Mouse (Mus musculus) splenic B cell, adult 2 months (primary cell): ENCODE data around the gene Aicda.
"Not testable (repeated sequence)": the region's sequence is repeated elsewhere in the genome, so short reads cannot be mapped to it uniquely, and the experiment has no call there.

Experiments used
- DNase-seq: peaks from one replicate; pipeline ENCODE4 v3.0.0-alpha.2; 2011; ENCODE audit warnings: low read depth, low spot score
- H3K27me3 ChIP-seq: 2 replicates; pipeline ENCODE4 v1.6.1; 2012; ENCODE audit warnings: mild to moderate bottlenecking, low read length, moderate library complexity, mixed read lengths; ENCODE audit not compliant: control insufficient read depth, poor library complexity, insufficient read depth, severe bottlenecking
- H3K36me3 ChIP-seq: 2 replicates; pipeline ENCODE4 v1.6.1; 2012; ENCODE audit warnings: mild to moderate bottlenecking, low read length, moderate library complexity, mixed read lengths; ENCODE audit not compliant: control insufficient read depth, poor library complexity, insufficient read depth, severe bottlenecking

Aicda gene

GRCm38 (mm10) chr6:122534032-122534431, 19.6 kb upstream of the Aicda start:
- peak; percentile 46 for DNase-seq
- H3K36me3 ChIP-seq = no peaks in the 10 kb centered on the region
- H3K27me3 ChIP-seq = no peaks in the 10 kb centered on the region

DNA sequence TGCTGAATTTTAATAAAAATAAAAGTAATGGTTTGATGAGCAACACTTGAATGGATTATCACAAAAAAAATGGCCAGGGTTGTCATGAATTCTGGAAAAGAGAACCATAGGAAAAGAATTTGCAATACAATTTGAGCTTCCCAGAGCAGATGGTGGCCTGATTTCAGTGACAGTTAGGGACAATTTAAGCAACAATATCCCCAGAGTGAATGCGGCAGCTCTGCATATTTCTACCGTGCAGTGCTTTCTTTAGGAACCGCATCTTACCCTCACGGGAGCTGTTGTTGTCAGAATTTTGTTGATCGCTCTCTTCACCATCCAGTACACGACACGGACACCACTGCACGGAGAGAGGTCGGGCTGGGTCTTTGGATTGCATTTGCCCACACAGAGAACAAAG, 14.0 kb upstream of the Aicda start:
- Histone ChIP-seq H3K27me3 (no peaks in the 10 kb centered on the region), H3K36me3 (no peaks in the 10 kb centered on the region)
- no peak for DNase-seq

DNA sequence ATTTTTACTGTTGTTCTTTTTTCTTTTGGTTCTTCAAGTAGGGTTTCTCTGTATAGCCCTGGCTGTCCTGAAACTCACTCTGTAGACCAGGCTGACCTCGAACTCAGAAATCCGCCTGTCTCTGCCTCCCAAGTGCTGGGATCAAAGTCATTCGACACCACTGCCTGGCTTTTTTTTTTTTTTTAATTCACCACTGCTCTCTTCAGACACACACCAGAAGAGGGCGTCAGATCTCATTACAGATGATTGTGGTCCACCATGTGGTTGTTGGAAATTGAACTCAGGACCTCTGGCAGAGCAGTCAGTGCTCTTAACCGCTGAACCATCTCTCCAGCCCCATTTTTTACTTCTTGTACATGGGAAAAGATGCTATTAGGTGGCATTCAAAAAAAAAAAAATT, 11.1 kb upstream of the Aicda start:
- H3K36me3 ChIP-seq, H3K27me3 ChIP-seq, DNase-seq: not testable (repeated sequence)

DNA sequence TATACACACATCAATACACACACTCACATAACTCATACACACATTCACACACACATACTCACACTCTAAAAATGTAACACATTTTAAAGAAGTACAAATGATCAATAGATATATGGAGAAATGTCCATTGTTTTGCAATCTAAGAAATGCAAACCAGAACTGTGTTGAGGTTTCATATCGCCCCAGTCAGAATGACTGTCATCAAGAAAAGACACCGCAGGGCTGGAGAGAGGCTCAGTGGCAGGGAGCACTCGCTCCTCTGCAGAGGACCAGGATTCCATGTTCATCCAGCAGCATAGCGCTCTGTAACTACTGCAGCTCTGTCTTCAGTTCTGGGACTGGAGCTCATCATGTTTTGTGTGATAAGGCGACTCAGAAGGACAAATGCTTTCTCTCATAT, 10.0 kb upstream of the Aicda start:
- DNase-seq = no peak
- no peaks in the 10 kb centered on the region for H3K36me3 ChIP-seq
- H3K27me3 ChIP-seq = no peaks in the 10 kb centered on the region

- Histone ChIP-seq H3K36me3 (no peaks in the 10 kb centered on the region), H3K27me3 (no peaks in the 10 kb centered on the region)
- DNase-seq = no peak
Observed at GRCm38 (mm10) chr6:122544672-122545071, 8.9 kb upstream of the Aicda start.

DNA sequence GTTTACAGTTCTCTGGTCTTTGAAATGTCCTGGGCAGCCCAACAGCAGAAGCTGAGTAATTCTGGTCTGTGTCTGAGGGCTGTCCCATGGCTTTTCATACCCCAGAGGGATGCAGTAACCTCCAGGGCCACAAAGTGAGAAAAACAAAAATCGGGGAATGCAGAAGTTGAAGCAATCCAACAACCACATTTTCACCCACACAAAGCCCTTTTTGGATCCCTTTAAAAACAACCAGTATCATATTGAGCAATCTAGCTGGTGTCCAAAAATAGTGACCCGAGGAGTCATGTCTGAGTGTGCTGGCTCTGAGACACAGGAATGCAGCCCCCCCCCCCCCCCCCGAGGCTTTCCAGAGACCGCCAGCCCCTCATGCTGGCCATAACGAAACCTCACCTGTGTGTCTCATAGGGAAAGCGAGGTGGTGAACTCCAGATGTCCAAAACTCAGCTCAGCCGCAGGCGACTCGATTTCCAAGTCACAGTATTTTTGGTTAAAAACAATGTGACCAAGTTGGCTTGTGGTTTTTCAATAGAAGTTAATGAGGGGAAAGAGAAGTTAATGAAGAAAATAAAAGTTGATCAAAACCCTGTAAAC, 8.2 kb upstream of the Aicda start:
- no peak for DNase-seq
- no peaks in the 10 kb centered on the region for H3K27me3 ChIP-seq

DNA sequence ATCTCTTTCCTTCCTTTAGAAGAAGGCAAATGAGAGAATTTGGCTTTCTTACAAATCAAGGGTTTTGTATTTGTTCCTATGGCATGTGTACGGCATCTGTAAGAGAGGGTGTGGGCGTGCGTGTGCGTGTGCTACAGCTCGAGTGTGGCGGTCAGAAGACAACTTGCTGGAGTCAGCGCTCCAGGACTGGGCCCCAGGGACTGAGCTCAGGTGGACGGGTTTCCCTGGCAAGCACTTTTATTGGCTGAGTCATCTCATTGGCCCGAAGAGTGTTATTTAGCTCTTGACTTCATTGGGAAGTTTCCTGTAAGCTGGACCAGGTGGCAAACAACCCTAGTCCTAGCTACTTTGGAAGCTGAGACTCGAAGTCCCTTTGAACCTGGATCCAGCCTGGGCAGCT, 7.7 kb upstream of the Aicda start:
- DNase-seq = no peak
- Histone ChIP-seq H3K36me3 (no peaks in the 10 kb centered on the region), H3K27me3 (no peaks in the 10 kb centered on the region)

More for the DNA sequence above, 8.2 kb upstream of the Aicda start:
- H3K36me3 ChIP-seq = no peaks in the 10 kb centered on the region

GRCm38 (mm10) chr6:122554102-122554501, 501 bp downstream of the Aicda start:
- no peak for DNase-seq
- Histone ChIP-seq H3K27me3 (no peaks in the 10 kb centered on the region), H3K36me3 (no peaks in the 10 kb centered on the region)

DNA sequence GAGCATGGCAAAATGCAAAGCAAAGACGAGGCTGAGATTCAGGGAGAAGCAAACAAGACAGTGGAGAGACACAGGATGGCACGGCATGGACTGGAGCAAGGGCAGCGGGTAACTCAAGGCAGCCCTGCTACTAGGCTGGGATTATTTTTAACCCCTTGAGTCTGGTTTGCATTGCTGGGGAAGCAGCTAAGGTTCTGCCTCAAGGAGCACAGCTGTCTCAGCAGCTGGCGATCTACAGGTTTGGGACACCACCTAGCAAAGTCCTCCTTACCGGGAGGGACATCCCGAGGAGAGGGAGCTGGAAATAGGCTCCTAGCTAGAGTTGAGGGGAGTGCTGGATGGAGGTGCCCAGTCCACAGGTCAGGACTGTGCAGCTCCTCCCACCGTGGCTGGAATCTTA, 1.7 kb downstream of the Aicda start:
- H3K27me3 ChIP-seq = no peaks in the 10 kb centered on the region
- no peaks in the 10 kb centered on the region for H3K36me3 ChIP-seq
- no peak for DNase-seq

DNA sequence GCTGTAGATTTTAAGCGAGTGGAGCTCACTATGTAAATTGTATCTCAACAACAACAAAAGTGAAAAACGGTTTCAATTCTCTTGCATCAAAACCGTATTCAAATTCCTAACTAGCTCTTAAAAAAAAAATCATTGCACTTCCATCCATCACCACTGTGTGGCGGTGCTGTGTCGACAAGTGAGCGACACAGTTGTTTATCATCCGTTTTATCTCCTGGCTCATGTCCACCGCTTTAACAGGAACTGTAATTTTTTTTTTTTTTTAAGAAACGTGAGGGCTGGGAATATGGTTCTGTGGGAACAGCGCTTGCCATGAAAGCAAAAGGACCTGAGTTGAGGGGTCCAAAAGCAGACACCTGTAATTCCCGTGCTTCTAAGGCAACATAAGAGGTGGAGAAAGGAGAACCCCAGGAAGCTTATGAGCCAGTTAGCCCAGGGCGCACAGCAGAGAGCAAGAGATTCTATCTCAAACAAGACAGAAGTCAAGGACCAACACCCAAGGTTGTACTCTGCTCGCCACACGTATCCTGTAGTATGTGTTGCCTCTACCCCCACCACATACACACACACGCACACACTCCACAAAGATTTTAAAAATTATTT, 3.5 kb downstream of the Aicda start:
- peak; percentile 86 for DNase-seq
- Histone ChIP-seq H3K36me3 (no peaks in the 10 kb centered on the region), H3K27me3 (no peaks in the 10 kb centered on the region)

GRCm38 (mm10) chr6:122560427-122560826, 6.8 kb downstream of the Aicda start:
- no peaks in the 10 kb centered on the region for H3K36me3 ChIP-seq
- DNase-seq = peak; percentile 88

DNA sequence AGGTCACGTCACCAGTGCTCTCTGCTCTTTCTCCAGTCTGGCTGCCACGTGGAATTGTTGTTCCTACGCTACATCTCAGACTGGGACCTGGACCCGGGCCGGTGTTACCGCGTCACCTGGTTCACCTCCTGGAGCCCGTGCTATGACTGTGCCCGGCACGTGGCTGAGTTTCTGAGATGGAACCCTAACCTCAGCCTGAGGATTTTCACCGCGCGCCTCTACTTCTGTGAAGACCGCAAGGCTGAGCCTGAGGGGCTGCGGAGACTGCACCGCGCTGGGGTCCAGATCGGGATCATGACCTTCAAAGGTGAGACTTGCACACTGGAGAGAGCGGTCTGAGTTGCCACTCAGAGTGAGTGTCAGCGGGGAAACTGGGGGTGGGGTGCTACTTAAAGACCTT, 7.4 kb downstream of the Aicda start:
- no peak for DNase-seq

More at GRCm38 (mm10) chr6:122560427-122560826, 6.8 kb downstream of the Aicda start:
- H3K27me3 ChIP-seq = no peaks in the 10 kb centered on the region

DNA sequence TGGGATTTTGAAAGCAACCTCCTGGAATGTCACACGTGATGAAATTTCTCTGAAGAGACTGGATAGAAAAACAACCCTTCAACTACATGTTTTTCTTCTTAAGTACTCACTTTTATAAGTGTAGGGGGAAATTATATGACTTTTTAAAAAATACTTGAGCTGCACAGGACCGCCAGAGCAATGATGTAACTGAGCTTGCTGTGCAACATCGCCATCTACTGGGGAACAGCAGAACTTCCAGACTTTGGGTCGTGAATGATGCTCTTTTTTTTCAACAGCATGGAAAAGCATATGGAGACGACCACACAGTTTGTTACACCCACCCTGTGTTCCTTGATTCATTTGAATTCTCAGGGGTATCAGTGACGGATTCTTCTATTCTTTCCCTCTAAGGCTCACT, 8.9 kb downstream of the Aicda start:
- H3K27me3 ChIP-seq = no peaks in the 10 kb centered on the region
- peak; percentile 80 for DNase-seq
- H3K36me3 ChIP-seq = no peaks in the 10 kb centered on the region

More for the DNA sequence above, 7.4 kb downstream of the Aicda start:
- H3K36me3 ChIP-seq = no peaks in the 10 kb centered on the region
- H3K27me3 ChIP-seq = no peaks in the 10 kb centered on the region

DNA sequence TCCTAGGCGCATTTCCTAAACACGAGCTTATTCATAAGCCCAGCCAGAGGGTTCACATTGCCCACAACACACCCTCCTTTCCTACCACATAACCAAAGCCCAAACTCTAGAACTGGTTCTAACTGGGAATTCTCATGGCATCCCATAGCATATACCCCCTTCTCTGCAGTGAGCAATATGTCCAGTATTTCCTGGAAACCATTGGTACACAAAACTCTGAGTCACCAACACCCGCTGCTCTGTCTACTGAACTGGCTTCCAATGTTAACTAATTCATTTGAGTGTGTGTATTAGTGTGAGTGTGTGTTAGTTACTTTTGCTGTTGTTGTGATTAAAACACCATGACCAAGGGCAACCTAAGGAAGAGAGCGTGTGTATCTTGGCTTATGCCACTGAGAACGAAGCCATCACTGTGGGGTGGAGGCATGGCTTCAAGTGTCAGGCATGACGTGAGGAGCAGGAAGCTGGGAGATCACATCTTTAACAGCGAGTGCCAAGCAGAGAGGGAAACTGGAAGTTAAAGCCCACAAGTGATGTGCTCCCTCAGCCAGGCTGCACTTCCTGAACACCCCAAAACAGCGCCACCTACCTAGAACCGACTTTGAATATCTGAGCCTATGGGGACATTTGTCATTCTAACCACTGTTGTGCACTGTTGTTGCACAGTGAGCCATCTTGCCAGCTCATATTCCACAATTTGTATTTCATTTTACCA, 11.6 kb downstream of the Aicda start:
- Histone ChIP-seq H3K27me3 (no peaks in the 10 kb centered on the region), H3K36me3 (no peaks in the 10 kb centered on the region)
- no peak for DNase-seq

DNA sequence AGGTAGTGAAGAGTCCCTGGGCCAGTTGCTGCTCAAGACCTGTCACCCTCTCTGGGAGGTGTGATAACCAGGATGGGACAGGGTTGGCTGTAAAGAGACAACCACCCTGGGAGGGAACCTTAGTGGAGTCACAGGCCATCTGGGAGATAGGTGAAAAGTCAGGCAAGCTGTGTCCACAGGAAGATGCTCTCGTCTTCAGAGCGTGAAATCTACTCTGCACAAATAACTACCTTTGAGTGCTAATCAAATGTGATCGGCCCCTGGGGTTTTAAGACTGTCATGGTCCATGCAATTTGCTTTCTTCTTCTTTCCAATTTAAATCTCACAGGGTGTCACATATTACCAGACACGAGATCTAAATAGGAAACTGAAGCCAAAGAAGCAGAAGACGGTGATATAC, 15.5 kb downstream of the Aicda start:
- no peaks in the 10 kb centered on the region for H3K36me3 ChIP-seq
- no peaks in the 10 kb centered on the region for H3K27me3 ChIP-seq
- DNase-seq = peak; percentile 50
